Mouse (Mus musculus): ENCODE measurements at regions not wholly inside any gene's neighbourhood (a gene's known extent, or its start where the extent isn't known, plus 50 kb on each side); places are given as distances from the start of the nearest gene placed in this dataset.

DNA sequence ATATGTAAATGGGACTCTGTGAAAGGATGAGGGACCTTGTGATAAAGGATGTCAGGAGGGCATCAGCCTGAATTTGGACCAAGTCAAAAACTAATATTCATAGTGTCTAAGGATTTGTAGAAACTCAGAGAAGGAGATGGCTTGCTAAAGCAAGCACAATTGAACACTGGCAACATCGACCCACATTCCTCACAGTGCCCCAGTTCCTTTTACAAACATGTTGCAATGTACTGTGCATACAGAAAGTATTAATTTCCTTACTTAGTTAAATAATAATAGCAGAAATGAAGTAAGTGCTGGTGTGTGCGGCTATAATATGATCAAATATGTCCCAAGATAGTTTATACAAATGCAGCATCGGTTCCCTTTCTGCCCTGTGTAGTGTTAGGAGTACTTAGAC is 841.3 kb upstream of the Lrrc6 start:
- H3K9me3 ChIP-seq = no peaks in the 10 kb centered on the region
- WGBS = 90% methylated on average over 3 of the region's 3 CpGs
- H3K4me1 ChIP-seq (replicated peaks) = no peaks in the 10 kb centered on the region
- no peaks in the 10 kb centered on the region for H3K36me3 ChIP-seq
- no peaks in the 10 kb centered on the region for H3K27me3 ChIP-seq
- no peak overlapping the region for H3K9ac ChIP-seq (replicated peaks)
- H3K27ac ChIP-seq = no peak overlapping the region
- no peak for ATAC-seq (ENCODE audit: insufficient number of reproducible peaks, insufficient read depth, low FRiP score, low TSS enrichment, low read depth)
- H3K4me2 ChIP-seq = no peak overlapping the region
- H3K4me3 ChIP-seq (replicated peaks) = no peak overlapping the region

DNA sequence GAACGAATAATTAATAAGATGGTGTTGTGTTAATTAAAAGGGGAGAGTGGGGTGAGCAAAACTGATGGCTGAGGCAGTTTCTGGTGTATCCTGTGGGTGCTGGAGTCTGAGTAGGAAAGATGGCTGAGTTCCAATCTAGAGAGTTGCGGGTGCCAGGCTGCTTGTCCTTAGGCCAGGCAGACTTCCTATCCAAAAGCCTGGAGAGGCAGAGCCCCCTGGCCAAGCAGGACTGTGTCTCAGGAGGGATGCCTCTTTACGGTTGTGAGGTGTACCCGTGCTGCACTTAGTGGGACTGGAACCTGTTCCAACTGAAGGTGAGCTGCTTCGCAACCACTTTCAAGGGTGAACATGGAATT is 836.3 kb upstream of the Lrrc6 start:
- H3K4me2 ChIP-seq = no peak overlapping the region
- WGBS = 87% methylated on average over 5 of the region's 5 CpGs
- H3K4me1 ChIP-seq (replicated peaks) = no peaks in the 10 kb centered on the region
- H3K4me3 ChIP-seq (replicated peaks) = no peak overlapping the region
- H3K9me3 ChIP-seq = no peaks in the 10 kb centered on the region
- H3K36me3 ChIP-seq = no peaks in the 10 kb centered on the region
- no peaks in the 10 kb centered on the region for H3K27me3 ChIP-seq
- no peak overlapping the region for H3K27ac ChIP-seq
- no peak for ATAC-seq (ENCODE audit: insufficient number of reproducible peaks, insufficient read depth, low FRiP score, low TSS enrichment, low read depth)
- no peak overlapping the region for H3K9ac ChIP-seq (replicated peaks)

DNA sequence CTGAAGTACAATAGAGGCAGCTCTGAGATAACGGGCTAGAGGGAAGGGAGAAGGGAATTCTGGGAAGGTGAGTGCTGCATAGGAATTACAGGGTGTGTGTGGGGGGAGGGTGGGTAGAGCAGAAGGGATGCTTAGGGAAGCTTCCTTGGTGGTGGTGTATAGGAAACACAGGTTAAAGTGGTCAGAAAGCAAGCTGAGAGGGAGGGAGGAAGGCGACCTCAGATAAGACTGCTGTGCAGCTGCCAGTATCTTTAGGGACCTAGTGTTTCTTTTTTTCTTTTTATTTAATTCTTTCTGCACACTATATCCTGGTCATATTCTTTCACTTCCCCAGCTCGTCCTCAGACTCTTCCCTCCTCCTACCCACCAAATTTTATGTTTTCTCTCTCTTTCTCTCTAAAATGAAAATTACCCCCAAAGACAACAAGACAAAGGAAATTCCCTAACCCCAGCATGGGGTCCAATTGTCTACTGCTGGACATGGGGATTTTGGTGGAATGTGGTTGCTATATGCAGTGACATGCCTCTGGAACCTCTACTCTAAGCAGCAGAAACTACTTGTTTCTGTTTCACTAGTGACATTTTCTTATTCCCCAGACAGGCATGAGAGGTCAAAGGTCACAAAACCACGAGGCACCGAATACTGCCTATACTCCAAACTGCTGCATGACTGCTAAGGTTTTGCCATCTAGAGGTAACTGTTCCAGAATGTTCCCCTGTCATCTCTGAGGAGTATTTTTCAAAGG is 835.8 kb upstream of the Lrrc6 start:
- no peaks in the 10 kb centered on the region for H3K36me3 ChIP-seq
- no peak overlapping the region for H3K4me3 ChIP-seq (replicated peaks)
- ATAC-seq (ENCODE audit: insufficient number of reproducible peaks, insufficient read depth, low FRiP score, low TSS enrichment, low read depth) = no peak
- H3K9me3 ChIP-seq = no peaks in the 10 kb centered on the region
- H3K4me1 ChIP-seq (replicated peaks) = no peaks in the 10 kb centered on the region
- H3K9ac ChIP-seq (replicated peaks) = no peak overlapping the region
- H3K4me2 ChIP-seq = no peak overlapping the region
- H3K27ac ChIP-seq = no peak overlapping the region
- WGBS = 63% methylated on average over 5 of the region's 5 CpGs
- no peaks in the 10 kb centered on the region for H3K27me3 ChIP-seq

DNA sequence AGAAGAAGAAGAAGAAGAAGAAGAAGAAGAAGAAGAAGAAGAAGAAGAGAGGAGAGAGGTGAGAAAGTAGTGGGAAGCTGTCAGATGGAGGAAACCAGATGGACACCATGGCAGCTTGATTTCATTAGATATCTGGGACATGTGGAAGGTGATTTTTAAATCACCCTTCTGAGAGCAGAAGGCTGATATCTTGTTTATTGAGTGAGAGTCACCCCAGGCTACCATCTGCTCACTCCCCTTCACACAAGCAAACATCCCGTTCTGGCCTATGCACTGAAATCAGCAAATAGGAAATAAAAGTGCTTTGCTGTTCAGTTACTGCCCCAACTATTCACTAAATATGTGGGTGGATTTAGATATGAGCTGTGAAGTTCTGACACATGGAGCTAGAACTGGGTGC is 831.8 kb upstream of the Lrrc6 start:
- Histone ChIP-seq H3K36me3 (no peaks in the 10 kb centered on the region), H3K4me2 (no peak overlapping the region), H3K27me3 (no peaks in the 10 kb centered on the region), H3K4me3 (replicated peaks) (no peak overlapping the region), H3K9ac (replicated peaks) (no peak overlapping the region), H3K9me3 (no peaks in the 10 kb centered on the region), H3K4me1 (replicated peaks) (no peaks in the 10 kb centered on the region), H3K27ac (no peak overlapping the region)
- WGBS = 66% methylated on average over 1 of the region's 1 CpGs
- no peak for ATAC-seq (ENCODE audit: insufficient number of reproducible peaks, insufficient read depth, low FRiP score, low TSS enrichment, low read depth)

DNA sequence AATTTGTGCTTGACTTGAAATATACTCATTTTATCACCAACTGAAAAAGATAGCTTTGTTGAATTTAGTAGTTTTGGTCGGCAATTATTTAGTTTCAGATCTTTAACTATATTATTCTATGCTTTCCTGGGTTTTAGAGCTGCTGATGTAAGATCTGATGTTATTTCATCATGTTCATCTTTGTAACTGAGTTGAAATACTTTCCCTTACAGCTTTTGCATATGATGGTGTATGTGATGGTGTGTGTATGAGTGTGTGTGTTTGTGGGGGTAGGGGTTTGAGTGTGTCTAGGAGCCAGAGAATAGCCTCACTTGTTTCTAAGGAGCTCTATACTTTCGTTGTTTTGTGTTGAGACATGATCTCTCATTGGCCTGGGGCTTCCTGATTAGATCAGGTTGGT is 819.6 kb upstream of the Lrrc6 start:
- Histone ChIP-seq H3K9ac (replicated peaks) (no peak overlapping the region), H3K4me2 (no peak overlapping the region), H3K9me3 (no peaks in the 10 kb centered on the region), H3K36me3 (no peaks in the 10 kb centered on the region), H3K4me3 (replicated peaks) (no peak overlapping the region), H3K27ac (no peak overlapping the region), H3K27me3 (no peaks in the 10 kb centered on the region), H3K4me1 (replicated peaks) (no peaks in the 10 kb centered on the region)
- 88% methylated on average over 2 of the region's 2 CpGs for WGBS
- no peak for ATAC-seq (ENCODE audit: insufficient number of reproducible peaks, insufficient read depth, low FRiP score, low TSS enrichment, low read depth)

DNA sequence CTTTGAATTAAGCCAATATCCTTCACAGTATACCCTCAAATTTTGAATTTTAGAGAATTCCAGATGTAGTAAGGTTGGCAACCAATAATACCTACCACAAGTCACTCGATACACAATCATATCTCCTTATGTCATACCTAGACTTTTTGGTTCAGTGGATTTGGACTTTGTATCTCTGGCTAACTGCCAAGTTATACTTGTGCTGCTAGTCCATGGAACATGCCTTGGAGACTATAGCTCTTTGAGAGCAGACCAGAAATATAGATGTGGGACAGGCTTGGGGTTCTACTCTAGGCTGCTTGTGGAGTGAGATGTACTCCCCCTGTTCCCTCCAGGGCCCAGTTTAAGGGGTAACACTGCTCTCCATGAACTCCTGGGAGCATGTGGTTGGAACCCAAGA is 814.5 kb upstream of the Lrrc6 start:
- Histone ChIP-seq H3K27me3 (no peaks in the 10 kb centered on the region), H3K9me3 (no peaks in the 10 kb centered on the region), H3K27ac (no peak overlapping the region), H3K4me1 (replicated peaks) (no peaks in the 10 kb centered on the region), H3K4me2 (no peak overlapping the region), H3K9ac (replicated peaks) (no peak overlapping the region), H3K4me3 (replicated peaks) (no peak overlapping the region), H3K36me3 (no peaks in the 10 kb centered on the region)
- no peak for ATAC-seq (ENCODE audit: insufficient number of reproducible peaks, insufficient read depth, low FRiP score, low TSS enrichment, low read depth)
- WGBS = 89% methylated on average over 1 of the region's 1 CpGs

DNA sequence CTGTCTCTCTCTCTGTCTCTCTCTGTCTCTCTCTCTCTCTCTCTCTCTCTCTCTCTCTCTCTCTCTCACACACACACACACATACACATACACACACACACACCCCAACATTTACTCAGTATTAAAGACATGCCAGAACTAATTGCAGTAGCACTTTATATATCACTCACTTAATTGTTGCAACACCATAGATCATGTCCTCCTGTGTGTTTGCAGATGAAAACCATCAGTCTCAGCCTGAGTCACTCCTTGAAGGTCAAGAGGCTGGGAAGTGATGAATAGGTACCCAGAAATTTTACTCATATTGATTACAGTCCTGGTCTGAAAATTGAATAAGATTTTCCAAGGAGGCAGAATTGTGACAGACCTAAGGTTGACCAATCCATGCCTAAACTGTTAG is 812.9 kb upstream of the Lrrc6 start:
- Histone ChIP-seq H3K4me3 (replicated peaks) (no peak overlapping the region), H3K4me1 (replicated peaks) (no peaks in the 10 kb centered on the region), H3K4me2 (no peak overlapping the region), H3K27ac (no peak overlapping the region), H3K27me3 (no peaks in the 10 kb centered on the region), H3K9me3 (no peaks in the 10 kb centered on the region), H3K9ac (replicated peaks) (no peak overlapping the region), H3K36me3 (no peaks in the 10 kb centered on the region)
- no peak for ATAC-seq (ENCODE audit: insufficient number of reproducible peaks, insufficient read depth, low FRiP score, low TSS enrichment, low read depth)

DNA sequence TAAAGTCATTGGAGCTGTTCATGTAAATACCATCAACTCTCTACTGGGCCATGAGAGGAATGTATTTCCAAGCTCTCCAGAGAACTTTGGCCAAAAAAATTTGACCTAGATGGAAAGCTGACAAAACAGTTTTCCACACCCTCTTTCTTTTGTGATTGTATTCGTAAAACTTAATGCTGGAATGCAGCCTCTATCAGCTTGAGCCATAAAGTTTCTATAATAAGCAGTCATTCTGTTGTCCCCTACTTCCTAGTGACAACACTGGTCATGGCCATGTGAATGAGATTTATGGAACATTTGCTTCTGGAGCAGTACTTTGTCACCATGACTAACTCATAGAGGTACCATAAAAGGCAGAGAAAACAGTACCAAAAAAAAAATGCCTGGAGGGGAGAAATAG is 805.0 kb upstream of the Lrrc6 start:
- no peak overlapping the region for H3K9ac ChIP-seq (replicated peaks)
- H3K27ac ChIP-seq = no peak overlapping the region
- H3K36me3 ChIP-seq = no peaks in the 10 kb centered on the region
- no peak for ATAC-seq (ENCODE audit: insufficient number of reproducible peaks, insufficient read depth, low FRiP score, low TSS enrichment, low read depth)
- H3K4me3 ChIP-seq (replicated peaks) = no peak overlapping the region
- H3K27me3 ChIP-seq = no peaks in the 10 kb centered on the region
- H3K4me2 ChIP-seq = no peak overlapping the region
- no peaks in the 10 kb centered on the region for H3K4me1 ChIP-seq (replicated peaks)
- WGBS = 70% methylated on average over 1 of the region's 1 CpGs
- no peaks in the 10 kb centered on the region for H3K9me3 ChIP-seq

DNA sequence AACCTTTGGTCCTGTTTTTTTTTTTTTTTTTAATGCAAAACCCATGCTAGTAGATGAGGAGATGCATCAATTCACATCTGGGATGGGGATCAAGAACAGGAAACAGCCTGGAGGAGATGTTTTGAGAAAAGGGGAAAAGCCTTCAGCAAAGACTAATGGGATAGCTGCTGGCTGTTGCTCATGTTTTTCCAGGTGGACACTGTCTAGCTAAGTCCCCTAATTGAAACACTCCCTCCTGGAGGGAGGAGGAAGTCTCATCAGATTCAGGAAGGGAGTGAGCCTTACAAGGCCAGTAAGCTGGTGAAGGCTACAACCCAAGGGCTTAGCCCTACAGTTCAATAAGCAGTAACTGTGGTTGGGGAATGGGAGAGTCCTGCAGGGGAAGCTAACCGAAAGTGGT is 803.1 kb upstream of the Lrrc6 start:
- Histone ChIP-seq H3K27me3 (no peaks in the 10 kb centered on the region), H3K4me2 (no peak overlapping the region), H3K9me3 (no peaks in the 10 kb centered on the region), H3K36me3 (no peaks in the 10 kb centered on the region), H3K4me1 (replicated peaks) (no peaks in the 10 kb centered on the region), H3K4me3 (replicated peaks) (no peak overlapping the region), H3K27ac (no peak overlapping the region), H3K9ac (replicated peaks) (no peak overlapping the region)
- 86% methylated on average over 1 of the region's 1 CpGs for WGBS
- ATAC-seq (ENCODE audit: insufficient number of reproducible peaks, insufficient read depth, low FRiP score, low TSS enrichment, low read depth) = no peak

DNA sequence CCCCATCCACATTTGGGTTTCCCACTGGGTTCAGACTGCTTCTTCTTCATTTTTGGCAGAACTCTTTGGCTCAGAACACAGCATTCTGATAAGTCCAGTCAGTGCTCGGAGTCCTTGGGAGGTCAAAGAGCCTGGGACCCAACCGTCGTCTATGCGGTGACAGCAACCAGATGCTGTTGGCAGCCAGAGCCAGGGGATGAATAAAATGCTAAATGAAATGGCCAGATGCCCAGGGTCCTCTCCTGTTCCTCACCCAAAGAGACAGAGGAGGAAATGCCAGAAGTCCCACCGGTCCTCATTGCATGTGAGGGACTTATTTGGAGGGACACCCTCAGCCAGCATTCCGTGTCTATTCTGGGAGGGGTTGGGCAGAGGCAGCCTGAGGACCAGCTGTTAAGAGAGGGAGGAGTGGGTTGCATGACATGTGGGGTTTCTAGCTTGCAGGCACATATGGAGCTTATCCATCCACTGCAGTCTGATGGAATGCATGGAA is 801.2 kb upstream of the Lrrc6 start:
- H3K36me3 ChIP-seq = no peaks in the 10 kb centered on the region
- no peaks in the 10 kb centered on the region for H3K27me3 ChIP-seq
- 60% methylated on average over 6 of the region's 6 CpGs for WGBS
- ATAC-seq (ENCODE audit: insufficient number of reproducible peaks, insufficient read depth, low FRiP score, low TSS enrichment, low read depth) = no peak
- no peaks in the 10 kb centered on the region for H3K9me3 ChIP-seq
- no peak overlapping the region for H3K4me2 ChIP-seq
- no peaks in the 10 kb centered on the region for H3K4me1 ChIP-seq (replicated peaks)
- H3K9ac ChIP-seq (replicated peaks) = no peak overlapping the region
- no peak overlapping the region for H3K4me3 ChIP-seq (replicated peaks)
- H3K27ac ChIP-seq = no peak overlapping the region

DNA sequence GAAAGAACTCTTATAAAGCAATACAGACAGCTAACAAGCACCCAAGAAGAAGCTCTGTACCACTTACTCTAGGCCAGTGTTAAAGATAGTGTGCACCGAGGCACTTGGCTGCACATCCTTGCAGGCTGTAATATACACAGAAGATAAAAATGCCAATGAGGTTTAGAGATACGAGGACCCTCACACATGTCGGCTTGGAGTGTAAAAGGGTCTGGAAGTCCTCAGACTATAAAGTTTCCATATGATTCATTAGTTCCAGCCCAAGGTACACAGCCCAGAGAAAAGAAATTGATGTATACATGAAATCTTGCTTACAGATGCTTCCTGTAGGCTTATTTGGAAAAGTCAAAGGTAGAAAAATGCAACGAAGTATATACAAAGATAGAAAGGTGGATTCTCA is 800.3 kb upstream of the Lrrc6 start:
- Histone ChIP-seq H3K4me1 (replicated peaks) (no peaks in the 10 kb centered on the region), H3K27me3 (no peaks in the 10 kb centered on the region), H3K27ac (no peak overlapping the region), H3K36me3 (no peaks in the 10 kb centered on the region), H3K9ac (replicated peaks) (no peak overlapping the region), H3K4me2 (no peak overlapping the region), H3K4me3 (replicated peaks) (no peak overlapping the region), H3K9me3 (no peaks in the 10 kb centered on the region)
- no peak for ATAC-seq (ENCODE audit: insufficient number of reproducible peaks, insufficient read depth, low FRiP score, low TSS enrichment, low read depth)
- 67% methylated on average over 4 of the region's 4 CpGs for WGBS

DNA sequence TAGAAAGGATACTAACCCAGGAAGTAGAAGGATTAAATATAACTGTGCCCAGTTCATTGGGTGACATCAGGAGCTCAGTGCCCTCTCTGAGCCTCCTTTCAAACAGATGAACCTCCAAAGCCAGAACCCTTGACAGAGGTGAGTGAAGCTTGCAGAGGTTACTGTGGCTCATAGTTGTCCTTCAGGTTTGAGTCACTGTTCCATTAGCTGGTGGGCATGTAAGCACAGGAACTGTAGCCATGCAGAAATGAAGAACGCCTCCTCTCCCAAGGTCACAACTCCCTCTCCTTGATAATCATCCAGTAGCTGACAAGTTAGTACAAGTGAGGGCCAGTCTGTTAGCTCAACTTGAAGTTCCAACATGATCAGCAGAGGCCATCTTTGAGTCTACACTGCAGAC is 794.1 kb upstream of the Lrrc6 start:
- 75% methylated on average over 1 of the region's 1 CpGs for WGBS

More for the DNA sequence above, 794.1 kb upstream of the Lrrc6 start:
- no peaks in the 10 kb centered on the region for H3K27me3 ChIP-seq
- H3K9ac ChIP-seq (replicated peaks) = no peak overlapping the region
- H3K36me3 ChIP-seq = no peaks in the 10 kb centered on the region
- no peak overlapping the region for H3K4me3 ChIP-seq (replicated peaks)
- no peak for ATAC-seq (ENCODE audit: insufficient number of reproducible peaks, insufficient read depth, low FRiP score, low TSS enrichment, low read depth)
- H3K4me2 ChIP-seq = no peak overlapping the region
- H3K4me1 ChIP-seq (replicated peaks) = no peaks in the 10 kb centered on the region
- H3K9me3 ChIP-seq = no peaks in the 10 kb centered on the region
- no peak overlapping the region for H3K27ac ChIP-seq
